Mouse (Mus musculus) heart, embryonic 15.5 days (tissue): Measurements from ENCODE around the gene Ino80. TPM values are rescaled to one million over a fixed set of nuclear protein-coding genes. Genes with fewer than 3 reads are reported as not detected.

ENCODE experiments used
- polyA plus RNA-seq: library from polyadenylated mRNA; unstranded; fragments of >200 nt; fragmentation: Nextera tagmentation; extraction: Ambion mirVana; gene quantifications from 2 replicates; pipeline ENCODE4 v1.2.1, GENCODE M21; 2015

Gene Ino80
- polyA plus RNA-seq, 1 experiment from 2014 or later = 2.5 TPM

Other genes starting within 250 kb of the Ino80 start
- not detected in 2 replicates for gene Ppp1r14d, start 247.8 kb downstream of the Ino80 start, polyA plus RNA-seq
- 1.2 and 5.6 TPM in 2 replicates for gene Spint1, start 240.3 kb downstream of the Ino80 start, polyA plus RNA-seq
- gene Rhov, start 206.4 kb downstream of the Ino80 start, polyA plus RNA-seq = 0.44 and 2.2 TPM in 2 replicates
- gene Vps18, start 188.9 kb downstream of the Ino80 start, polyA plus RNA-seq = 10.3 and 14.7 TPM in 2 replicates
- gene Dll4, start 151.9 kb downstream of the Ino80 start, polyA plus RNA-seq = 9.2 and 14.2 TPM in 2 replicates
- gene Chac1, start 126.5 kb downstream of the Ino80 start, polyA plus RNA-seq = 0.63 and 0.76 TPM in 2 replicates
- 0.21 and 0.27 TPM in 2 replicates for gene Exd1, start 69.9 kb upstream of the Ino80 start, polyA plus RNA-seq
- gene Chp1, start 70.0 kb upstream of the Ino80 start, polyA plus RNA-seq = 47.2 and 50.3 TPM in 2 replicates
- 43.1 and 45.1 TPM in 2 replicates for gene Nusap1, start 140.6 kb upstream of the Ino80 start, polyA plus RNA-seq
- gene Oip5, start 140.8 kb upstream of the Ino80 start, polyA plus RNA-seq = 16.4 and 17.0 TPM in 2 replicates
- 49.5 and 58.6 TPM in 2 replicates for gene Ndufaf1, start 185.1 kb upstream of the Ino80 start, polyA plus RNA-seq
- gene Rtf1, start 197.4 kb upstream of the Ino80 start, polyA plus RNA-seq = 22.0 and 24.4 TPM in 2 replicates